Mouse (Mus musculus): ENCODE results near the gene Gm10471. TPM values are rescaled to one million over a fixed set of nuclear protein-coding genes. Genes with fewer than 3 reads are reported as not detected.
"Not testable (repeated sequence)": the region's sequence is repeated elsewhere in the genome, so short reads cannot be mapped to it uniquely, and the experiment has no call there.

Gene Gm10471
- polyA plus RNA-seq (2016; fragmentation: Nextera tagmentation; extraction: Ambion mirVana): not detected in 2 replicates

DNA sequence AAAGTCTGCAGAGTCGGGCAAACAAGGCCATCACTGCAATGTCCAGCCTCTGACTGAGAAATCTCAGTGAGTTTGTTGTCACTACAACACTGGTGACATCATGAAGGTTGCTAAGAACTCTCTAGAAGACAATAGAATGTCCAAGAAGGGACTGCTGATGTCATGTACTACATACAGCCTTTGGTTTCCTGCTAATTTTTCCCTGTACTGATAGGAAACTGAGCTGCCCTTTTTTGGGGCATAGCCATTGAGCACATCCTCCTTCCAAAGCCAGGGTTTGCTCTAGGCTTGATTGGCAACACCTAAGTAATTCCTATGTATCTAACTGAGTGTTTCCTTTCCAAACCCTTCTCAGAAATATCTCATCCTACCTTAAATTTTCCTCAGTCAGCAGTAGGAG, at the start of gene Gm10471:
Gm10471 (minus strand) TSS at position 101 of the 400 bp plus-strand sequence.
- not testable (repeated sequence) for H3K9me3 ChIP-seq; H3K4me3 ChIP-seq; DNase-seq (ENCODE audit: low spot score); H3K36me3 ChIP-seq; H3K4me1 ChIP-seq (replicated peaks); H3K27me3 ChIP-seq (ENCODE audit: insufficient read depth, poor library complexity, severe bottlenecking); H3K27ac ChIP-seq
- 75% methylated on average over 1 of the region's 1 CpGs for WGBS

DNA sequence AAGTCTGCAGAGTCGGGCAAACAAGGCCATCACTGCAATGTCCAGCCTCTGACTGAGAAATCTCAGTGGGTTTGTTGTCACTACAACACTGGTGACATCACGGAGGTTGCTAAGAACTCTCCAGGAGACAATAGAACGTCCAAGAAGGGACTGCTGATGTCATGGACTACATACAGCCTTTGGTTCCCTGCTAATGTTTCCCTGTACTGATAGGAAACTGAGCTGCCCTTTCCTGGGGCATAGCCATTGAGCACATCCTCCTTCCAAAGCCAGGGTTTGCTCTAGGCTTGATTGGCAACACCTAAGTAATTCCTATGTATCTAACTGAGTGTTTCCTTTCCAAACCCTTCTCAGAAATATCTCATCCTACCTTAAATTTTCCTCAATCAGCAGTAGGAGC, 32.2 kb upstream of the Gm10471 start, which contains the start of gene Gm10220:
Gm10220 (minus strand) TSS at position 101 of the 400 bp plus-strand sequence.
- H3K27ac ChIP-seq; H3K4me3 ChIP-seq; H3K9me3 ChIP-seq; H3K4me1 ChIP-seq (replicated peaks); H3K27me3 ChIP-seq (ENCODE audit: insufficient read depth, poor library complexity, severe bottlenecking); DNase-seq (ENCODE audit: low spot score); H3K36me3 ChIP-seq: not testable (repeated sequence)
- no CpG with 5 or more reads among the region's 3 CpGs for WGBS

- not testable (repeated sequence) for H3K27ac ChIP-seq
Measured at GRCm38 (mm10) chr5:26105262-26105661, 16.2 kb upstream of the Gm10471 start, which contains the start of gene 5031410I06Rik. 5031410I06Rik (minus strand) TSS chr5:26105362.

GRCm38 (mm10) chr5:26079023-26079422, 10.1 kb downstream of the Gm10471 start:
- H3K4me3 ChIP-seq; H3K9me3 ChIP-seq; H3K4me1 ChIP-seq (replicated peaks); DNase-seq (ENCODE audit: low spot score); H3K27me3 ChIP-seq (ENCODE audit: insufficient read depth, poor library complexity, severe bottlenecking); H3K27ac ChIP-seq; H3K36me3 ChIP-seq: not testable (repeated sequence)

More at GRCm38 (mm10) chr5:26105262-26105661, 16.2 kb upstream of the Gm10471 start, which contains the start of gene 5031410I06Rik:
- DNase-seq (ENCODE audit: low spot score); H3K4me1 ChIP-seq (replicated peaks); H3K27me3 ChIP-seq (ENCODE audit: insufficient read depth, poor library complexity, severe bottlenecking); H3K4me3 ChIP-seq; H3K9me3 ChIP-seq; H3K36me3 ChIP-seq: not testable (repeated sequence)
- no CpG with 5 or more reads among the region's 3 CpGs for WGBS

- Histone ChIP-seq H3K27ac (no peak overlapping the region), H3K36me3 (no peaks in the 10 kb centered on the region), H3K27me3 (ENCODE audit: insufficient read depth, poor library complexity, severe bottlenecking) (no peaks in the 10 kb centered on the region), H3K4me3 (no peak overlapping the region), H3K4me1 (replicated peaks) (no peaks in the 10 kb centered on the region), H3K9me3 (peaks cover 9% of the 10 kb centered on the region; the same call in 1 of the 2 replicates)
- DNase-seq (ENCODE audit: low spot score): no peak
- 85% methylated on average over 24 of the region's 24 CpGs for WGBS
Measured at GRCm38 (mm10) chr5:26070716-26071115, 18.4 kb downstream of the Gm10471 start.

DNA sequence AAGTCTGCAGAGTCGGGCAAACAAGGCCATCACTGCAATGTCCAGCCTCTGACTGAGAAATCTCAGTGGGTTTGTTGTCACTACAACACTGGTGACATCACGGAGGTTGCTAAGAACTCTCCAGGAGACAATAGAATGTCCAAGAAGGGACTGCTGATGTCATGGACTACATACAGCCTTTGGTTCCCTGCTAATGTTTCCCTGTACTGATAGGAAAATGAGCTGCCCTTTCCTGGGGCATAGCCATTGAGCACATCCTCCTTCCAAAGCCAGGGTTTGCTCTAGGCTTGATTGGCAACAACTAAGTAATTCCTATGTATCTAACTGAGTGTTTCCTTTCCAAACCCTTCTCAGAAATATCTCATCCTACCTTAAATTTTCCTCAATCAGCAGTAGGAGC, 30.6 kb downstream of the Gm10471 start, which contains the start of gene Gm7347:
Gm7347 (minus strand) TSS at position 101 of the 400 bp plus-strand sequence.
- not testable (repeated sequence) for H3K9me3 ChIP-seq; H3K27ac ChIP-seq; H3K4me3 ChIP-seq; H3K27me3 ChIP-seq (ENCODE audit: insufficient read depth, poor library complexity, severe bottlenecking); H3K36me3 ChIP-seq; DNase-seq (ENCODE audit: low spot score); H3K4me1 ChIP-seq (replicated peaks)
- WGBS: no CpG with 5 or more reads among the region's 2 CpGs

DNA sequence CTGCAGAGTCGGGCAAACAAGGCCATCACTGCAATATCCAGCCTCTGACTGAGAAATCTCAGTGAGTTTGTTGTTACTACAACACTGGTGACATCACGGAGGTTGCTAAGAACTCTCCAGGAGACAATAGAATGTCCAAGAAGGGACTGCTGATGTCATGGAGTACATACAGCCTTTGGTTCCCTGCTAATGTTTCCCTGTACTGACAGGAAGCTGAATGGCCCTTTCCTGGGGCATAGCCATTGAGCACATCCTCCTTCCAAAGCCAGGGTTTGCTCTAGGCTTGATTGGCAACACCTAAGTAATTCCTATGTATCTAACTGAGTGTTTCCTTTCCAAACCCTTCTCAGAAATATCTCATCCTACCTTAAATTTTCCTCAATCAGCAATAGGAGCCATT, 49.6 kb downstream of the Gm10471 start, which contains the start of gene Speer4a:
Speer4a (minus strand) TSS at position 101 of the 400 bp plus-strand sequence.
- not testable (repeated sequence) for H3K27ac ChIP-seq; H3K4me1 ChIP-seq (replicated peaks); H3K27me3 ChIP-seq (ENCODE audit: insufficient read depth, poor library complexity, severe bottlenecking); H3K9me3 ChIP-seq; DNase-seq (ENCODE audit: low spot score); H3K4me3 ChIP-seq; H3K36me3 ChIP-seq
- 81% methylated on average over 2 of the region's 2 CpGs for WGBS

Other genes with a start within 250 kb of the Gm10471 start
- 0.10 TPM in 1 of 2 replicates, not detected in the other for gene Gm21663, start 146.9 kb downstream of the Gm10471 start, polyA plus RNA-seq (2016; fragmentation: Nextera tagmentation; extraction: Ambion mirVana)
- gene Gm21671, start 134.9 kb downstream of the Gm10471 start, polyA plus RNA-seq (2016; fragmentation: Nextera tagmentation; extraction: Ambion mirVana): not detected in 2 replicates
- not detected in 2 replicates for gene Gm21680, start 116.6 kb downstream of the Gm10471 start, polyA plus RNA-seq (2016; fragmentation: Nextera tagmentation; extraction: Ambion mirVana)
- gene Gm21698, start 100.6 kb downstream of the Gm10471 start, polyA plus RNA-seq (2016; fragmentation: Nextera tagmentation; extraction: Ambion mirVana): 0.07 and 0.08 TPM in 2 replicates
- not detected in 2 replicates for gene Gm1979, start 84.5 kb downstream of the Gm10471 start, polyA plus RNA-seq (2016; fragmentation: Nextera tagmentation; extraction: Ambion mirVana)
- not detected in 2 replicates for gene Gm5862, start 66.4 kb downstream of the Gm10471 start, polyA plus RNA-seq (2016; fragmentation: Nextera tagmentation; extraction: Ambion mirVana)
- 0.16 TPM in 1 of 2 replicates, not detected in the other for gene Speer4a, start 49.7 kb downstream of the Gm10471 start, polyA plus RNA-seq (2016; fragmentation: Nextera tagmentation; extraction: Ambion mirVana)
- not detected in 2 replicates for gene Gm7347, start 30.7 kb downstream of the Gm10471 start, polyA plus RNA-seq (2016; fragmentation: Nextera tagmentation; extraction: Ambion mirVana)
- gene 5031410I06Rik, start 16.1 kb upstream of the Gm10471 start, polyA plus RNA-seq (2016; fragmentation: Nextera tagmentation; extraction: Ambion mirVana): 0.07 and 0.09 TPM in 2 replicates
- gene Gm10220, start 32.1 kb upstream of the Gm10471 start, polyA plus RNA-seq (2016; fragmentation: Nextera tagmentation; extraction: Ambion mirVana): not detected in 2 replicates
- not detected in 2 replicates for gene Gm7361, start 168.4 kb upstream of the Gm10471 start, polyA plus RNA-seq (2016; fragmentation: Nextera tagmentation; extraction: Ambion mirVana)

All from hindbrain, embryonic 10.5 days (tissue).